Mouse (Mus musculus): Measurements from ENCODE around the gene Sde2. TPM values are rescaled to one million over a fixed set of nuclear protein-coding genes. Genes with fewer than 3 reads are reported as not detected.

The Sde2 gene
- polyA plus RNA-seq, 1 experiment from 2014 or later, result 25.1 TPM

- ATAC-seq (ENCODE audit: low read depth) (no peak), DNase-seq (no peak)
- no peak overlapping the region for H3K4me3 ChIP-seq (replicated peaks)
- 83% methylated on average over 12 of the region's 12 CpGs for WGBS (ENCODE audit: insufficient replicate concordance)
- H3K27me3 ChIP-seq, result no peaks in the 10 kb centered on the region
- H3K27ac ChIP-seq, result peak overlapping the region; percentile 98
- H3K4me1 ChIP-seq (replicated peaks), result peaks cover 71% of the 10 kb centered on the region
- H3K9ac ChIP-seq, result peak overlapping the region; percentile 97; the same call in 1 of the 2 replicates
- H3K9me3 ChIP-seq (replicated peaks), result no peaks in the 10 kb centered on the region
- H3K4me2 ChIP-seq, result peak overlapping the region; percentile 90
- peaks cover 8% of the 10 kb centered on the region for H3K36me3 ChIP-seq
Measured at GRCm38 (mm10) chr1:180815371-180816024, 35.4 kb upstream of the Sde2 start.

- Histone ChIP-seq H3K9me3 (replicated peaks) (no peaks in the 10 kb centered on the region), H3K4me2 (peak overlapping the region; percentile 60), H3K27ac (peak overlapping the region; percentile 97), H3K4me3 (replicated peaks) (peak overlapping the region; percentile 16), H3K4me1 (replicated peaks) (peaks cover 90% of the 10 kb centered on the region), H3K36me3 (no peaks in the 10 kb centered on the region), H3K27me3 (no peaks in the 10 kb centered on the region), H3K9ac (peak overlapping the region; percentile 75)
- 15% methylated on average over 2 of the region's 2 CpGs for WGBS (ENCODE audit: insufficient replicate concordance)
- DNase-seq, result peak; percentile 72
- peak; percentile 83 for ATAC-seq (ENCODE audit: low read depth)
Measured at GRCm38 (mm10) chr1:180818000-180818399, 32.9 kb upstream of the Sde2 start.

- DNase-seq, result peak; percentile 53
- no peak overlapping the region for H3K4me3 ChIP-seq (replicated peaks)
- ATAC-seq (ENCODE audit: low read depth), result peak; percentile 84
- WGBS (ENCODE audit: insufficient replicate concordance), result 53% methylated on average over 6 of the region's 6 CpGs
- peak overlapping the region; percentile 55 for H3K9ac ChIP-seq
- peaks cover 96% of the 10 kb centered on the region for H3K4me1 ChIP-seq (replicated peaks)
- H3K27ac ChIP-seq, result peak overlapping the region; percentile 97
- H3K36me3 ChIP-seq, result no peaks in the 10 kb centered on the region
- peak overlapping the region; percentile 43 for H3K4me2 ChIP-seq
- H3K27me3 ChIP-seq, result no peaks in the 10 kb centered on the region
- no peaks in the 10 kb centered on the region for H3K9me3 ChIP-seq (replicated peaks)
Measured at GRCm38 (mm10) chr1:180821101-180821500, 29.8 kb upstream of the Sde2 start.

GRCm38 (mm10) chr1:180822276-180822675 lies 28.7 kb upstream of the Sde2 start:
- ATAC-seq (ENCODE audit: low read depth) (no peak), DNase-seq (no peak)
- Histone ChIP-seq H3K4me3 (replicated peaks) (no peak overlapping the region), H3K4me2 (no peak overlapping the region), H3K9ac (peak overlapping the region; percentile 55; the same call in 1 of the 2 replicates), H3K36me3 (no peaks in the 10 kb centered on the region), H3K9me3 (replicated peaks) (no peaks in the 10 kb centered on the region), H3K27me3 (no peaks in the 10 kb centered on the region), H3K4me1 (replicated peaks) (peaks cover 88% of the 10 kb centered on the region), H3K27ac (peak overlapping the region; percentile 97)
- 58% methylated on average over 5 of the region's 5 CpGs for WGBS (ENCODE audit: insufficient replicate concordance)

GRCm38 (mm10) chr1:180823716-180824115 lies 27.2 kb upstream of the Sde2 start:
- peaks cover 74% of the 10 kb centered on the region for H3K4me1 ChIP-seq (replicated peaks)
- H3K27me3 ChIP-seq, result no peaks in the 10 kb centered on the region
- no peak overlapping the region for H3K4me3 ChIP-seq (replicated peaks)
- peak overlapping the region; percentile 97 for H3K27ac ChIP-seq
- WGBS (ENCODE audit: insufficient replicate concordance), result 73% methylated on average over 3 of the region's 3 CpGs
- DNase-seq, result no peak
- H3K36me3 ChIP-seq, result no peaks in the 10 kb centered on the region
- no peak overlapping the region for H3K4me2 ChIP-seq
- H3K9me3 ChIP-seq (replicated peaks), result no peaks in the 10 kb centered on the region
- no peak for ATAC-seq (ENCODE audit: low read depth)
- peak overlapping the region; percentile 37 for H3K9ac ChIP-seq

- H3K9me3 ChIP-seq (replicated peaks), result no peaks in the 10 kb centered on the region
- no peaks in the 10 kb centered on the region for H3K27me3 ChIP-seq
- H3K4me2 ChIP-seq, result 0 out of 2 replicates have a peak overlapping the region, but pooled peaks have one; percentile 7
- peak overlapping the region; percentile 53 for H3K27ac ChIP-seq
- H3K9ac ChIP-seq, result peak overlapping the region; percentile 28; the same call in 1 of the 2 replicates
- peaks cover 73% of the 10 kb centered on the region for H3K4me1 ChIP-seq (replicated peaks)
- no peak for ATAC-seq (ENCODE audit: low read depth)
- no peaks in the 10 kb centered on the region for H3K36me3 ChIP-seq
- DNase-seq, result no peak
- 59% methylated on average over 3 of the region's 3 CpGs for WGBS (ENCODE audit: insufficient replicate concordance)
- H3K4me3 ChIP-seq (replicated peaks), result no peak overlapping the region
Measured at GRCm38 (mm10) chr1:180824721-180825120, 26.2 kb upstream of the Sde2 start.

GRCm38 (mm10) chr1:180826634-180827033 lies 24.3 kb upstream of the Sde2 start:
- no peak overlapping the region for H3K4me2 ChIP-seq
- no peak overlapping the region for H3K9ac ChIP-seq
- no peaks in the 10 kb centered on the region for H3K27me3 ChIP-seq
- ATAC-seq (ENCODE audit: low read depth) (no peak), DNase-seq (no peak)
- WGBS (ENCODE audit: insufficient replicate concordance), result 59% methylated on average over 4 of the region's 4 CpGs
- no peak overlapping the region for H3K4me3 ChIP-seq (replicated peaks)
- H3K27ac ChIP-seq, result peak overlapping the region; percentile 31; the same call in 1 of the 2 replicates
- no peaks in the 10 kb centered on the region for H3K36me3 ChIP-seq
- no peaks in the 10 kb centered on the region for H3K9me3 ChIP-seq (replicated peaks)
- H3K4me1 ChIP-seq (replicated peaks), result peaks cover 73% of the 10 kb centered on the region

GRCm38 (mm10) chr1:180829775-180830174 lies 21.2 kb upstream of the Sde2 start:
- 39% methylated on average over 11 of the region's 11 CpGs for WGBS (ENCODE audit: insufficient replicate concordance)
- Histone ChIP-seq H3K4me2 (peak overlapping the region; percentile 60), H3K9me3 (replicated peaks) (no peaks in the 10 kb centered on the region), H3K27ac (peak overlapping the region; percentile 80), H3K36me3 (no peaks in the 10 kb centered on the region), H3K9ac (peak overlapping the region; percentile 44), H3K4me1 (replicated peaks) (peaks cover 43% of the 10 kb centered on the region), H3K4me3 (replicated peaks) (peak overlapping the region; percentile 6), H3K27me3 (no peaks in the 10 kb centered on the region)
- DNase-seq (peak; percentile 47), ATAC-seq (ENCODE audit: low read depth) (peak; percentile 80)

GRCm38 (mm10) chr1:180830175-180830574 lies 20.8 kb upstream of the Sde2 start:
- ATAC-seq (ENCODE audit: low read depth), result peak; percentile 88
- DNase-seq, result peak; percentile 39
- Histone ChIP-seq H3K27me3 (no peaks in the 10 kb centered on the region), H3K4me2 (peak overlapping the region; percentile 60), H3K9me3 (replicated peaks) (no peaks in the 10 kb centered on the region), H3K27ac (peak overlapping the region; percentile 80), H3K9ac (peak overlapping the region; percentile 44), H3K36me3 (no peaks in the 10 kb centered on the region), H3K4me3 (replicated peaks) (peak overlapping the region; percentile 6), H3K4me1 (replicated peaks) (peaks cover 42% of the 10 kb centered on the region)
- 55% methylated on average over 11 of the region's 11 CpGs for WGBS (ENCODE audit: insufficient replicate concordance)

GRCm38 (mm10) chr1:180830588-180831346 lies 20.2 kb upstream of the Sde2 start:
- 64% methylated on average over 14 of the region's 14 CpGs for WGBS (ENCODE audit: insufficient replicate concordance)
- Histone ChIP-seq H3K27ac (peak overlapping the region; percentile 80; the same call in 1 of the 2 replicates), H3K9ac (peak overlapping the region; percentile 44; the same call in 1 of the 2 replicates), H3K4me1 (replicated peaks) (peaks cover 42% of the 10 kb centered on the region), H3K4me3 (replicated peaks) (peak overlapping the region; percentile 6; the same call in 1 of the 2 replicates), H3K4me2 (peak overlapping the region; percentile 60), H3K36me3 (no peaks in the 10 kb centered on the region), H3K27me3 (no peaks in the 10 kb centered on the region), H3K9me3 (replicated peaks) (no peaks in the 10 kb centered on the region)
- no peak for DNase-seq
- ATAC-seq (ENCODE audit: low read depth), result no peak

GRCm38 (mm10) chr1:180835273-180836015 lies 15.5 kb upstream of the Sde2 start:
- no peak overlapping the region for H3K4me3 ChIP-seq (replicated peaks)
- DNase-seq, result no peak
- H3K4me1 ChIP-seq (replicated peaks), result peaks cover 35% of the 10 kb centered on the region
- no peak overlapping the region for H3K9ac ChIP-seq
- H3K27me3 ChIP-seq, result 0 out of 2 replicates have a peak, but pooled peaks cover 2% of the 10 kb centered on the region
- H3K9me3 ChIP-seq (replicated peaks), result no peaks in the 10 kb centered on the region
- no peak for ATAC-seq (ENCODE audit: low read depth)
- 28% methylated on average over 10 of the region's 10 CpGs for WGBS (ENCODE audit: insufficient replicate concordance)
- H3K4me2 ChIP-seq, result no peak overlapping the region
- H3K36me3 ChIP-seq, result no peaks in the 10 kb centered on the region
- no peak overlapping the region for H3K27ac ChIP-seq

All from liver, embryonic 13.5 days (tissue).